Mouse (Mus musculus): Measurements from ENCODE around the gene Siva1.

DNA sequence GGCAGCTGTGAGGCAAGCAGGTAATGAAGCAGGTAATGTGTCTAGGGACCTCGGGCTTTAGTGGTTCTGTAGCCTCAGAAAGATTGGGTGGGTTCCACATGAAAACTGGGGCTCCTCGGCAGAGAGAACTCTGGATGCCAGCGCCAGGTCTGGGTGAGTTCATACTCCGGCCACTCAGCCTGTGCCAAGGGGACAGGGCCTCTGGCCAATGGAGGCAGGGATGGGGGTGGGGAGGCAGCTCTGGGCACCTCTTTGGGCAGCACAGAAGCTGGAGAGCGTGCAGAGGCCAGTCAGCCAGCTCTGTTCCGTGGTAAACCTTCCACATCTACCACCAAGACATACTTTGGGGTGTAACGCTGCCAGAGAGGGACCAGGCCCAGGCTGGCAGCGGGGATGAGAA is 46.9 kb upstream of the Siva1 start:
- no peak for TF ChIP-seq CTCF (IDR thresholded peaks at IDR 0.05; ENCODE audit: low read depth)
- no peak for TF ChIP-seq EP300 (IDR thresholded peaks at IDR 0.05; ENCODE audit: low read depth)

Data from heart, postnatal 0 days (tissue).